Mouse (Mus musculus): ENCODE results near the gene Rab17. TPM values are rescaled to one million over a fixed set of nuclear protein-coding genes. Genes with fewer than 3 reads are reported as not detected.

The Rab17 gene
- polyA plus RNA-seq, 2 experiments = 1.8 to 4.2 TPM

- no peaks in the 10 kb centered on the region for H3K36me3 ChIP-seq (replicated peaks; ENCODE audit: control insufficient read depth, insufficient read depth, low read depth)
- no peak overlapping the region for H3K4me3 ChIP-seq (ENCODE audit: insufficient read depth in 1 of 2, low read depth in 2 of 2, low read length in 2 of 2)
- WGBS (ENCODE audit: insufficient replicate concordance) = 69% methylated on average over 9 of the region's 9 CpGs
- no peaks in the 10 kb centered on the region for H3K27me3 ChIP-seq (ENCODE audit: control insufficient read depth, insufficient read depth, low read length)
- ATAC-seq (ENCODE audit: insufficient read depth) (no peak), DNase-seq (ENCODE audit: low read depth in 3 of 3, low spot score in 3 of 3) (no peak)
- TF ChIP-seq CTCF (IDR thresholded peaks at IDR 0.05; ENCODE audit: low read depth) = no peak
- no peak for TF ChIP-seq EP300 (IDR thresholded peaks at IDR 0.05; ENCODE audit: low read depth)
- H3K4me1 ChIP-seq (replicated peaks; ENCODE audit: control insufficient read depth in 2 of 2, insufficient read depth in 2 of 2, low read length in 1 of 2) = 0 out of 4 replicates have a peak, but pooled peaks cover 0 to 3% of the 10 kb centered on the region in 2 experiments
- no peak overlapping the region; the same call in 1 of the 2 replicates for H3K4me2 ChIP-seq (ENCODE audit: low read depth)
- H3K9me3 ChIP-seq (ENCODE audit: control insufficient read depth, low read length) = no peaks in the 10 kb centered on the region
- H3K9ac ChIP-seq (replicated peaks) = no peak overlapping the region
- no peak overlapping the region for H3K27ac ChIP-seq
Observed at GRCm38 (mm10) chr1:91006708-91007107, 37.2 kb upstream of the Rab17 start.

GRCm38 (mm10) chr1:91006037-91006436 is 36.6 kb upstream of the Rab17 start:
- no peak overlapping the region for H3K27ac ChIP-seq
- H3K4me2 ChIP-seq (ENCODE audit: low read depth) = peak overlapping the region; percentile 1; the same call in 1 of the 2 replicates

GRCm38 (mm10) chr1:91003522-91004253 is 34.2 kb upstream of the Rab17 start:
- DNase-seq (ENCODE audit: low read depth in 3 of 3, low spot score in 3 of 3) (no peak), ATAC-seq (ENCODE audit: insufficient read depth) (no peak)
- Histone ChIP-seq H3K4me2 (ENCODE audit: low read depth) (no peak overlapping the region), H3K4me3 (ENCODE audit: insufficient read depth in 1 of 2, low read depth in 2 of 2, low read length in 2 of 2) (no peak overlapping the region), H3K4me1 (replicated peaks; ENCODE audit: control insufficient read depth in 2 of 2, insufficient read depth in 2 of 2, low read length in 1 of 2) (peaks cover 0 to 9% of the 10 kb centered on the region in 2 experiments; a peak in 1 of 4 replicates), H3K27ac (no peak overlapping the region), H3K36me3 (replicated peaks; ENCODE audit: control insufficient read depth, insufficient read depth, low read depth) (no peaks in the 10 kb centered on the region), H3K9me3 (ENCODE audit: control insufficient read depth, low read length) (no peaks in the 10 kb centered on the region), H3K9ac (replicated peaks) (no peak overlapping the region), H3K27me3 (ENCODE audit: control insufficient read depth, insufficient read depth, low read length) (peaks cover 7% of the 10 kb centered on the region)
- WGBS (ENCODE audit: insufficient replicate concordance) = 59% methylated on average over 8 of the region's 8 CpGs
- TF ChIP-seq EP300 (IDR thresholded peaks at IDR 0.05; ENCODE audit: low read depth) (no peak), CTCF (IDR thresholded peaks at IDR 0.05; ENCODE audit: low read depth) (no peak)

More at GRCm38 (mm10) chr1:91006037-91006436, 36.6 kb upstream of the Rab17 start:
- TF ChIP-seq CTCF (IDR thresholded peaks at IDR 0.05; ENCODE audit: low read depth) = no peak
- no peak for TF ChIP-seq EP300 (IDR thresholded peaks at IDR 0.05; ENCODE audit: low read depth)
- ATAC-seq (ENCODE audit: insufficient read depth) = no peak
- 0 out of 4 replicates have a peak, but pooled peaks cover 0 to 3% of the 10 kb centered on the region in 2 experiments for H3K4me1 ChIP-seq (replicated peaks; ENCODE audit: control insufficient read depth in 2 of 2, insufficient read depth in 2 of 2, low read length in 1 of 2)
- no peaks in the 10 kb centered on the region for H3K36me3 ChIP-seq (replicated peaks; ENCODE audit: control insufficient read depth, insufficient read depth, low read depth)
- no peak overlapping the region for H3K9ac ChIP-seq (replicated peaks)
- no peaks in the 10 kb centered on the region for H3K27me3 ChIP-seq (ENCODE audit: control insufficient read depth, insufficient read depth, low read length)
- no peaks in the 10 kb centered on the region for H3K9me3 ChIP-seq (ENCODE audit: control insufficient read depth, low read length)
- H3K4me3 ChIP-seq (ENCODE audit: insufficient read depth in 1 of 2, low read depth in 2 of 2, low read length in 2 of 2) = no peak overlapping the region
- 47% methylated on average over 5 of the region's 5 CpGs for WGBS (ENCODE audit: insufficient replicate concordance)
- DNase-seq (ENCODE audit: low read depth in 3 of 3, low spot score in 3 of 3) = no peak

GRCm38 (mm10) chr1:91002641-91003040 is 33.2 kb upstream of the Rab17 start:
- Histone ChIP-seq H3K9me3 (ENCODE audit: control insufficient read depth, low read length) (no peaks in the 10 kb centered on the region), H3K4me3 (ENCODE audit: insufficient read depth in 1 of 2, low read depth in 2 of 2, low read length in 2 of 2) (no peak overlapping the region), H3K27me3 (ENCODE audit: control insufficient read depth, insufficient read depth, low read length) (peaks cover 13% of the 10 kb centered on the region), H3K4me1 (replicated peaks; ENCODE audit: control insufficient read depth in 2 of 2, insufficient read depth in 2 of 2, low read length in 1 of 2) (peaks cover 0 to 9% of the 10 kb centered on the region in 2 experiments; a peak in 1 of 4 replicates), H3K9ac (replicated peaks) (no peak overlapping the region), H3K36me3 (replicated peaks; ENCODE audit: control insufficient read depth, insufficient read depth, low read depth) (no peaks in the 10 kb centered on the region), H3K4me2 (ENCODE audit: low read depth) (no peak overlapping the region), H3K27ac (no peak overlapping the region)
- 54% methylated on average over 3 of the region's 3 CpGs for WGBS (ENCODE audit: insufficient replicate concordance)
- ATAC-seq (ENCODE audit: insufficient read depth) (no peak), DNase-seq (ENCODE audit: low read depth in 3 of 3, low spot score in 3 of 3) (no peak)
- TF ChIP-seq CTCF (IDR thresholded peaks at IDR 0.05; ENCODE audit: low read depth) = no peak
- TF ChIP-seq EP300 (IDR thresholded peaks at IDR 0.05; ENCODE audit: low read depth) = no peak

- no peak overlapping the region for H3K4me2 ChIP-seq (ENCODE audit: low read depth)
- H3K27ac ChIP-seq = no peak overlapping the region
- TF ChIP-seq CTCF (IDR thresholded peaks at IDR 0.05; ENCODE audit: low read depth) (no peak), EP300 (IDR thresholded peaks at IDR 0.05; ENCODE audit: low read depth) (no peak)
- peaks cover 13% of the 10 kb centered on the region for H3K27me3 ChIP-seq (ENCODE audit: control insufficient read depth, insufficient read depth, low read length)
- H3K36me3 ChIP-seq (replicated peaks; ENCODE audit: control insufficient read depth, insufficient read depth, low read depth) = no peaks in the 10 kb centered on the region
- WGBS (ENCODE audit: insufficient replicate concordance) = 47% methylated on average over 3 of the region's 3 CpGs
- H3K4me3 ChIP-seq (ENCODE audit: insufficient read depth in 1 of 2, low read depth in 2 of 2, low read length in 2 of 2) = no peak overlapping the region
- no peak for ATAC-seq (ENCODE audit: insufficient read depth)
- DNase-seq (ENCODE audit: low read depth in 3 of 3, low spot score in 3 of 3) = no peak
- peaks cover 0 to 9% of the 10 kb centered on the region in 2 experiments; a peak in 1 of 4 replicates for H3K4me1 ChIP-seq (replicated peaks; ENCODE audit: control insufficient read depth in 2 of 2, insufficient read depth in 2 of 2, low read length in 1 of 2)
- H3K9me3 ChIP-seq (ENCODE audit: control insufficient read depth, low read length) = no peaks in the 10 kb centered on the region
- H3K9ac ChIP-seq (replicated peaks) = no peak overlapping the region
Observed at GRCm38 (mm10) chr1:91001871-91002539, 32.5 kb upstream of the Rab17 start.
